Mouse (Mus musculus) erythroblast, embryonic 14.5 days (primary cell): Measurements from ENCODE around the gene Rprml. TPM values are rescaled to one million over a fixed set of nuclear protein-coding genes. Genes with fewer than 3 reads are reported as not detected.

Experiments used
- H3K27me3 ChIP-seq: 2 replicates; pipeline ENCODE4 v1.6.1; 2012; ENCODE audit warnings: inconsistent platforms; ENCODE audit not compliant: control insufficient read depth
- H3K36me3 ChIP-seq: 2 replicates; pipeline ENCODE4 v1.6.1; 2012; ENCODE audit warnings: mild to moderate bottlenecking, inconsistent platforms; ENCODE audit not compliant: control insufficient read depth
- H3K4me1 ChIP-seq: 2 replicates; pipeline ENCODE4 v1.6.1; 2012; ENCODE audit warnings: inconsistent platforms; ENCODE audit not compliant: control insufficient read depth
- H3K4me3 ChIP-seq: replicated peaks from 2 replicates; pipeline ENCODE3; 2012; ENCODE audit warnings: moderate library complexity, mild to moderate bottlenecking, inconsistent platforms
- H3K9me3 ChIP-seq: 2 replicates; pipeline ENCODE4 v1.6.1; 2012; ENCODE audit warnings: low read length, inconsistent platforms, mixed read lengths; ENCODE audit not compliant: control insufficient read depth
- GATA1 ChIP-seq: IDR thresholded peaks from 2 replicates; pipeline ENCODE4 v1.6.1; 2012; ENCODE audit warnings: low read length, inconsistent platforms, mixed read lengths
- TAL1 ChIP-seq: IDR thresholded peaks from 3 replicates; pipeline ENCODE4 v1.6.1; 2012; ENCODE audit warnings: low read length, inconsistent platforms, mixed read lengths
- polyA plus RNA-seq: library from polyadenylated mRNA; stranded (reverse); fragments of >175 nt; gene quantifications from 2 replicates; pipeline ENCODE4 v1.2.3, GENCODE M21; 2012

Rprml gene
- polyA plus RNA-seq, 1 experiment = not detected

DNA sequence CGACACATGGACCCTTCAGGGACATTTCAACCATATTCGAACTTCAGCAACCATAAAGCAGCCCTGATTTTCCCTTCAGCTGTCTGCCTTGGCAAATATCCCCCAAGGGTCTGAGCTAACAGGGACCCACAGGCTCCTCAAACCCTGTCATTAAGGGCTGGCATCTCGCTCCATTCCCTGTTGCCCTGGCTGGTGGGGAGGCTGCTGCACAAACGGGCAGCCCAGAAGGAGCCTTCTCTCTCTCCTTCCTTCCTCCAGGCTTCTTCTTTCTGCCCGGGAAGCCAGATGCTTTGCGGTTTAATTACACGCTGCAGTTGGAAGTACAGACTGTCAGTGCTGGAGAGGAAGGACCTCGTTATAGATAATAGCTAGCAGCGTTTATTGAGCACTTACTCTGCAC, 6.2 kb upstream of the Rprml start:
- Histone ChIP-seq H3K9me3 (no peaks in the 10 kb centered on the region), H3K36me3 (no peaks in the 10 kb centered on the region), H3K4me1 (no peaks in the 10 kb centered on the region), H3K4me3 (no peak overlapping the region), H3K27me3 (peaks cover 29% of the 10 kb centered on the region)
- TF ChIP-seq GATA1 (no peak), TAL1 (no peak)

DNA sequence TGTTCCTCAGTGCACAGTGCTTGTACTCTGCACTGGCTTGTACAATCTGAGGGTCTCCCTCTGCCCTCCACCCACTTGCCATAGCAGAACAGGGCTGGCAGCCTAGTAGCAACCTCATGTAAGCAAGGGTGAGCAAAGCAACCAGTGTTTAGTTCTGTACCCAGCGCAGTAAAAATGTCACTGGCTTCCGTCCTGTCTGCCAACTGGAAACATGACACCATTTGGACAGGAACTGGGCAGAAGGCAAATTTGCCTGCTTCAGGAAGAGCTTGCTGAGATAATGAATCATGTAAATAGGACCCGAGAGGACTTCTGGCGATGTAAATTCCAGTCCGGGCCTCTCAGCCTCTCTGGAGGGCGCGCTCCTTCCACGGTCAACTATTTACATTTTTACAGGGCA, 3.6 kb upstream of the Rprml start:
- TF ChIP-seq TAL1 = no peak
- TF ChIP-seq GATA1 = no peak

DNA sequence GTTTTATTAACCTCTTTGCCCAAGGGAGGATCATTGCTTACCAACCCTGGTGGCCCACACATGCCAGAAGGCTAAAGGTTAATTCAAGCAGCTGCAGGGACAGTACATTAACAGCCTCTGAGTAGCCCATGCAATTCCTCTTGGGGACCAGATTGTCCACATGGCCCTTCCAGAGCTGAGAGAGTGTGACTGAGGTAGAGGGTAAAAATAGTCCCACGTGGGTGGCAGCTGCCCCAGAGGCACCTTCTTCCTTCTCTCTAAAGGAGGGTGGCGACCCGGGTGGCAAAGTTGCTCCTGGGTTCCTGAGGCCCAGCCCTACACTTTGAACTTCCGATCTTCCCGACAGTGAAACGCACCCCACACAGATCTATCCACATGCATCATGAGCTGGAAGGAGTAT, 3.1 kb upstream of the Rprml start:
- TF ChIP-seq TAL1 = no peak
- no peak for TF ChIP-seq GATA1
- H3K9me3 ChIP-seq = no peaks in the 10 kb centered on the region
- H3K36me3 ChIP-seq = no peaks in the 10 kb centered on the region
- no peaks in the 10 kb centered on the region for H3K4me1 ChIP-seq
- H3K27me3 ChIP-seq = peaks cover 46% of the 10 kb centered on the region
- no peak overlapping the region for H3K4me3 ChIP-seq

More for the DNA sequence above, 3.6 kb upstream of the Rprml start:
- no peaks in the 10 kb centered on the region for H3K9me3 ChIP-seq
- no peaks in the 10 kb centered on the region for H3K36me3 ChIP-seq
- H3K4me3 ChIP-seq = no peak overlapping the region
- no peaks in the 10 kb centered on the region for H3K4me1 ChIP-seq
- H3K27me3 ChIP-seq = peaks cover 40% of the 10 kb centered on the region

DNA sequence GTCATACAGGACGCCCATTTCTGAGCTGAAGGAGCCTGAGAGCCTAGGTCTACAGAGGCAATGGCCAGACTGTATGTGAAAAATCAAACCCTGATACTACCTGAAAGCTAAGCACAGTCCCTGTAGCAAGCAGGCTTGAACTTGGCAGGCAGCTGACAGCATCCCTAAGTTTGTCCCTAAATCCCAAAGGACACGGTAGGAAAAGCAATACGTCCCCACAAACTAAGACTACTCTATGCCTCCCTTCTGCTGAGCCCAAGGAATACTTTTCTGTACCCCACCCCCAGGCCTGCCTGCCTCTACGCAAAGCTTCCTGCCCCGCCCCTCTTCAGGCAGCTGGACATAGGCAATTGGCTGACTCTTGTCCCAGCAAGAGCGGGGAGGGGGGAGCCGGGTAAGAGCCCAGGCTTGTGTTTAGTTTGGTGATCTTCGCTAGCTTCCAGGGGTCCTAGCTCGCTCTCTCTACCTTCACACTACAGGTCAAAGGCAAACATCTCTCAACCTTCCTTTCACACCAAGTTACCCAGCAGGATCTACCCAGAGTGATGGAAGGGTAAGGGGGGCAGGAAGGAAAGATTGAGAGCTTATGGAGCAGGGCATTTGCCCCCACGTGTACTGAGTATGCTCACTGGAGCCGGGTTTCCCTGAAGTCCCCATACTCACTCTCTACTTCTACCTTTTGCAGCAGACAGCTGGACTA, 1.3 kb upstream of the Rprml start:
- H3K4me3 ChIP-seq = no peak overlapping the region
- TF ChIP-seq GATA1 (no peak), TAL1 (no peak)
- no peaks in the 10 kb centered on the region for H3K36me3 ChIP-seq
- no peaks in the 10 kb centered on the region for H3K9me3 ChIP-seq
- peaks cover 63% of the 10 kb centered on the region for H3K27me3 ChIP-seq
- H3K4me1 ChIP-seq = no peaks in the 10 kb centered on the region

DNA sequence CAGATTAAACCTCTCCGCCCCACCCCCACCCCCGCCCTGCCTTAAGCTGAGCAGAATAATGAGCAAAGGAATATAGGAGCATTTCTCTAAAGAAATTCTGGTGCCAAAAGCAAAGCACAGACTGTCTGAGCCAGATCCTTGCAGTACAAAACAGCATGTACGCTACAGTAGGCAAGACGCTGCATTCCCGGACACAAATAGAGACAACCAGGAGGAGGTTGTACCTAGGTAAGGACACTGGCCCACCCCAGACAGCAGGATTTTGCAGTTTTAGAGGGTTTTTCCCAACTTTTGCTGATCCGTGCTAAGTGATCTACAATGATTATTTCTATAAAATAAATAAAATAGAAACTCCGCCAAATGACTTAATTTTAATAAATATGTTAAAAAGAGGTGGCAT, 714 bp upstream of the Rprml start:
- H3K4me1 ChIP-seq = no peaks in the 10 kb centered on the region
- H3K4me3 ChIP-seq = no peak overlapping the region
- no peaks in the 10 kb centered on the region for H3K9me3 ChIP-seq
- TF ChIP-seq GATA1 = no peak
- TF ChIP-seq TAL1 = no peak
- H3K36me3 ChIP-seq = no peaks in the 10 kb centered on the region
- peaks cover 69% of the 10 kb centered on the region for H3K27me3 ChIP-seq

DNA sequence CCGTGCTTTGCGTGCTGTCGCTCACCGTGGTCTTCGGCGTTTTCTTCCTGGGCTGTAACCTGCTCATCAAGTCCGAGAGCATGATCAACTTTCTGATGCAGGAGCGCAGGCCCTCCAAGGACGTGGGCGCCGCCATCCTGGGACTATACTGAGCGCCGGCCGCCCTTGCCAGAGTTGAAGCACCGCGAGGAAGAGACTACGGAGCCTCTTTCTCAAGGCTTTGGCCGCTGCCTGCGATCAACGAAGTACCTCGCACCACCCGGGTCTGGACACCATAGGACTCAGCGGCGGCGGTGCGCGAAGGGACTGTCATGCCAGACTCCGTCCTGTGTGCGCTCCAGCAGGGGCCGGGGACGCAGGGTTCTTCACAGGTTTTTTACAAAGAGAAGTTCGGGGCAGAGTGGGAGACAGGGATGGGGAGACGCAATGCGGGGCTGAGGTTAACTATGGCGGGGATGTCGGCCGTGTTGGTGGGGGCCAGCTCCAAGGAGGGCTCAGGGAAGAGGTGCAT, 668 bp downstream of the Rprml start:
- no peaks in the 10 kb centered on the region for H3K9me3 ChIP-seq
- H3K36me3 ChIP-seq = no peaks in the 10 kb centered on the region
- peaks cover 79% of the 10 kb centered on the region for H3K27me3 ChIP-seq
- no peak for TF ChIP-seq GATA1
- TF ChIP-seq TAL1 = no peak
- no peak overlapping the region for H3K4me3 ChIP-seq
- no peaks in the 10 kb centered on the region for H3K4me1 ChIP-seq

DNA sequence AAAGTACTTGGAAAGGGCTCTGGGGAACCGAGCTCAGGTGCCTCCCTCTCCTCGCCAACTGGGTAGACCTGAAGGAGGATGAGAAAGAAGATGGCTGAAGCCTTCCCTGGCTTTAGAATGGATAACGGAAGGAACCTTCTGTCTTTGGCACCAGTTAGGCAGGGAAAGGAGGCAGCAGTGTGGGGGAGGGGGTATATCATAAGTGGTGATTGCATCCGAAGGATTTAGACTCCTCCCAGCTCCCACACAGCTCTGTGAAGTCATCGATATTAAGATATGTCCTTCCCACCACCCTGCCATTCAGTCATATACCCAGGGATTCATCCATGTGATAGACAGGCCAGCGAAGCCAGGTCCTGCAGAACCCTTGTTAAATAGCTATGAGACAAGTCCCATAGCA, 2.1 kb downstream of the Rprml start:
- no peaks in the 10 kb centered on the region for H3K9me3 ChIP-seq
- H3K27me3 ChIP-seq = peaks cover 86% of the 10 kb centered on the region
- no peak overlapping the region for H3K4me3 ChIP-seq
- TF ChIP-seq GATA1 = no peak
- TF ChIP-seq TAL1 = no peak
- no peaks in the 10 kb centered on the region for H3K4me1 ChIP-seq
- H3K36me3 ChIP-seq = no peaks in the 10 kb centered on the region

DNA sequence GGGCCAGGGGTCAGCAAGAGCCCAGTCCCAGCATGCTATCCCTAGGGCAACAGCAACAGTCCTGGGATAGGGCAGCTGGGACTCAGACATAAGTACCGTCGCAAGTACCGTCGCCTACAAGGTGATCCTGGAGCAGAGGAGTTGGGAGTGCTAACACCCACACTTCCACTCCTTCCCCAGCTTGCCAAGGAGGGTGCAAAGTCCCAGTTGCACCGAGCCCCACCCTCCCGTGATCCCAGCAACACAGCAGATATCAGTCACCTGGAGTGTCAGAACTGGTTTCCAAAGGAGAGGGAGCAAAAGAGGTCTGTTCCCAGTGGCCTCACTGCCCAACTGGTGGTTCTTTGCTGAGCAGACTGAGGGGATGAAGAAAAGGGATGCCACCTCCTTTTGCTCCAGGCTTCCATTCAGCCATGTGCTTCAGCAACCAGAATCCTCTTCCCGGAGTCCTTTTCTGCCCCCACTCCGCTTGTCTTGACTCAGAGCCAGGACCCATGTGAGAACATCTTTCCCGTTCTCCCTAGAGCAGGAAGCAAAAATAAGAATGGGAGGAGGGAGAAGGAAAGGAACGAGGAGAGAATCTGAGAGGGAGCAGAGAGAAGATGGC, 4.1 kb downstream of the Rprml start:
- no peaks in the 10 kb centered on the region for H3K9me3 ChIP-seq
- H3K4me1 ChIP-seq = no peaks in the 10 kb centered on the region
- TF ChIP-seq GATA1 (no peak), TAL1 (no peak)
- H3K36me3 ChIP-seq = no peaks in the 10 kb centered on the region
- H3K27me3 ChIP-seq = peaks cover 76% of the 10 kb centered on the region
- H3K4me3 ChIP-seq = no peak overlapping the region

DNA sequence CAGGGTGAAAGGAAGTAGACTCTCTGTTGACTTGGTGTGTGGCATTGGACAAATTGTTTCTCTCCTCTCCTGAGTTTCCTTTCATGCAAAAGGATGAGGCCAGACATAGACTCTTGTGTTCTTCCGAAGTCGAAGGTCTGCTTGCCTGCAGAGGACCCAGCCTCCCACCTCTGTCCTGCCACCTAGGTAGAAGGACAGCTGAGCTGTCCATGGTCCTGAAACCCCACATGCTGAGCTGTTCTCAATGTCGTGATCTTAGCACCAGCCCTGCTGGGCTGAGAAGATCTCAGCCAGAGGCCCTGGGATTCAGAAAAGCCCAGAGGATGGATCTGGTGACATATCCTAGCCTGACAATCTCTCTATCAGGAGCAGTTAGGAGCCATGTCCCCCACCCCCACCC, 7.2 kb downstream of the Rprml start:
- no peaks in the 10 kb centered on the region for H3K9me3 ChIP-seq
- no peaks in the 10 kb centered on the region for H3K36me3 ChIP-seq
- no peaks in the 10 kb centered on the region for H3K4me1 ChIP-seq
- peaks cover 46% of the 10 kb centered on the region for H3K27me3 ChIP-seq
- no peak for TF ChIP-seq TAL1
- TF ChIP-seq GATA1 = no peak
- no peak overlapping the region for H3K4me3 ChIP-seq

DNA sequence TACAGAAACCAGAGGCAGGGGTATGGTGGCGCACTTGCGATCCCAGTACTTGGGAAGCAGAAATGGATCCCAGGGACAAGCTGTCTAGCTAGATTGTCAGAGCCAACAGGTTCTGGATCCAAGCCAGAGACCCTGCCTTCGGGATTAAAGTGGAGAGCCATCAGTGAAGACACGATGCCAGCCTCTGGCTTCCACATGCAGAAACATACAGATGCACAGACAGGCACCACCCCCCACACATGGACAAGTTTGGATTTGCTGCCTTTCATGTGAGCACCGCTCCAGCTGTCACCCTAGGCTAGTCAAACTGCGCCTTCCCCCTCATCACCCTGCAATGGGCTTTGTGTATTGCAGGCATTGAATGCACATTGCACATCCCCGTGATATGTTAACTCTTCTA, 8.8 kb downstream of the Rprml start:
- H3K36me3 ChIP-seq = no peaks in the 10 kb centered on the region

More for the DNA sequence above, 8.8 kb downstream of the Rprml start:
- TF ChIP-seq TAL1 (no peak), GATA1 (no peak)
- H3K9me3 ChIP-seq = no peaks in the 10 kb centered on the region
- H3K4me3 ChIP-seq = no peak overlapping the region
- peaks cover 3% of the 10 kb centered on the region for H3K4me1 ChIP-seq
- peaks cover 30% of the 10 kb centered on the region for H3K27me3 ChIP-seq
